Mouse (Mus musculus) MEL (cell line): ENCODE measurements around the gene Ccdc120. TPM values are rescaled to one million over a fixed set of nuclear protein-coding genes. Genes with fewer than 3 reads are reported as not detected.

ENCODE experiments used
- DNase-seq: peaks from one replicate; pipeline ENCODE4 v3.0.0; 2011; ENCODE audit warnings: low read depth, low spot score
- H3K27ac ChIP-seq: 2 replicates; pipeline ENCODE4 v1.5.1; 2012; ENCODE audit warnings: low read depth, mild to moderate bottlenecking, control low read depth, low read length, moderate library complexity; ENCODE audit not compliant: control insufficient read depth
- H3K27me3 ChIP-seq, 2 experiments: fragments of 150-350 bp in 1 of 2; sonication (generic) in 1 of 2; 2 replicates each; pipeline ENCODE4 v1.6.1; 2012; ENCODE audit warnings: low read length in 2 of 2, mild to moderate bottlenecking in 2 of 2, improper control_type of control experiment in 1 of 2, moderate library complexity in 1 of 2; ENCODE audit not compliant: insufficient read depth in 2 of 2, control insufficient read depth in 1 of 2
- H3K36me3 ChIP-seq, 2 experiments: 2 replicates each; pipeline ENCODE4 v1.6.1; 2012 to 2014; ENCODE audit warnings: low read length in 2 of 2, improper control_type of control experiment in 1 of 2, inconsistent platforms in 1 of 2, mild to moderate bottlenecking in 1 of 2; ENCODE audit not compliant: insufficient read depth in 2 of 2, control insufficient read depth in 1 of 2
- H3K4me1 ChIP-seq, 2 experiments: fragments of 150-350 bp in 1 of 2; sonication (generic) in 1 of 2; 2 replicates each; pipeline ENCODE4 v1.6.1; 2012; ENCODE audit warnings: low read length in 2 of 2, improper control_type of control experiment in 1 of 2, mild to moderate bottlenecking in 1 of 2; ENCODE audit not compliant: insufficient read depth in 2 of 2, control insufficient read depth in 1 of 2
- H3K4me3 ChIP-seq, 2 experiments: fragments of 150-350 bp in 1 of 2; sonication (generic) in 1 of 2; 2 replicates each; pipeline ENCODE4 v1.5.1; 2012; ENCODE audit warnings: low read depth in 2 of 2, low read length in 2 of 2, mild to moderate bottlenecking in 2 of 2, moderate library complexity in 2 of 2, control low read depth in 1 of 2, improper control_type of control experiment in 1 of 2; ENCODE audit not compliant: control insufficient read depth in 1 of 2, insufficient read depth in 1 of 2
- H3K79me2 ChIP-seq: 2 replicates; pipeline ENCODE4 v1.6.1; 2012; ENCODE audit warnings: mild to moderate bottlenecking, low read length, moderate library complexity; ENCODE audit not compliant: control insufficient read depth, poor library complexity, insufficient read depth
- H3K9ac ChIP-seq: 2 replicates; pipeline ENCODE4 v1.6.1; 2012; ENCODE audit warnings: low read depth, mild to moderate bottlenecking, control low read depth, low read length, moderate library complexity; ENCODE audit not compliant: control insufficient read depth, poor library complexity, severe bottlenecking
- H3K9me3 ChIP-seq: fragments of 150-350 bp; sonication (generic); replicated peaks from 2 replicates; pipeline ENCODE4 v1.6.1; 2012; ENCODE audit warnings: mild to moderate bottlenecking, low read length, improper control_type of control experiment, moderate library complexity; ENCODE audit not compliant: insufficient read depth
- CTCF ChIP-seq, 3 experiments: IDR thresholded peaks in 2 of 3; conservative IDR thresholded peaks in 1 of 3; 2 replicates each; pipeline ENCODE4 v1.5.1; 2011 to 2012; ENCODE audit warnings: low read length in 3 of 3, low read depth in 2 of 3, mild to moderate bottlenecking in 2 of 3, improper control_type of control experiment in 1 of 3, inconsistent platforms in 1 of 3, mixed read lengths in 1 of 3, moderate library complexity in 1 of 3; ENCODE audit not compliant: control insufficient read depth in 1 of 3, insufficient read depth in 1 of 3, poor library complexity in 1 of 3, severe bottlenecking in 1 of 3
- ETS1 ChIP-seq: IDR thresholded peaks from 2 replicates; pipeline ENCODE4 v1.6.1; 2012; ENCODE audit warnings: low read depth, mild to moderate bottlenecking, inconsistent platforms, low read length, improper control_type of control experiment, moderate library complexity
- GABPA ChIP-seq: IDR thresholded peaks from 2 replicates; pipeline ENCODE4 v1.6.1; 2012; ENCODE audit warnings: low read depth, mild to moderate bottlenecking, inconsistent platforms, low read length, improper control_type of control experiment, moderate library complexity
- GATA1 ChIP-seq: IDR thresholded peaks from 2 replicates; pipeline ENCODE4 v1.6.1; 2011; ENCODE audit warnings: low read depth, low read length, improper control_type of control experiment
- JUND ChIP-seq: IDR thresholded peaks from 2 replicates; pipeline ENCODE4 v1.6.1; 2011; ENCODE audit warnings: low read depth, mild to moderate bottlenecking, improper control_type of control experiment, low read length
- MAX ChIP-seq: IDR thresholded peaks from 2 replicates; pipeline ENCODE4 v1.6.1; 2011; ENCODE audit warnings: low read length, improper control_type of control experiment
- MAZ ChIP-seq: IDR thresholded peaks from 2 replicates; pipeline ENCODE4 v1.6.1; 2012; ENCODE audit warnings: low read depth, mild to moderate bottlenecking, inconsistent platforms, low read length, improper control_type of control experiment
- MXI1 ChIP-seq: IDR thresholded peaks from 2 replicates; pipeline ENCODE4 v1.6.1; 2011; ENCODE audit warnings: mild to moderate bottlenecking, low read depth, low read length, improper control_type of control experiment
- NRF1 ChIP-seq: IDR thresholded peaks from 2 replicates; pipeline ENCODE4 v1.6.1; 2014; ENCODE audit warnings: low read depth, mild to moderate bottlenecking, inconsistent platforms, low read length, improper control_type of control experiment, moderate library complexity; ENCODE audit not compliant: poor library complexity, insufficient read depth, severe bottlenecking
- POLR2AphosphoS5 ChIP-seq: IDR thresholded peaks from 2 replicates; pipeline ENCODE4 v1.6.1; 2012; ENCODE audit warnings: low read depth, borderline replicate concordance, mild to moderate bottlenecking, inconsistent platforms, low read length, moderate library complexity, mixed read lengths
- RAD21 ChIP-seq: IDR thresholded peaks from 2 replicates; pipeline ENCODE4 v1.6.1; 2011; ENCODE audit warnings: mild to moderate bottlenecking, low read depth, low read length, improper control_type of control experiment
- SIN3A ChIP-seq: IDR thresholded peaks from 2 replicates; pipeline ENCODE4 v1.6.1; 2012; ENCODE audit warnings: low read length, improper control_type of control experiment, inconsistent platforms
- SMC3 ChIP-seq: IDR thresholded peaks from 2 replicates; pipeline ENCODE4 v1.6.1; 2011; ENCODE audit warnings: low read depth, low read length, improper control_type of control experiment
- TBP ChIP-seq: IDR thresholded peaks from 2 replicates; pipeline ENCODE4 v1.8.0; 2011; ENCODE audit warnings: low read depth, low read length, improper control_type of control experiment
- TCF12 ChIP-seq: IDR thresholded peaks from 2 replicates; pipeline ENCODE4 v1.6.1; 2014; ENCODE audit warnings: low read depth, mild to moderate bottlenecking, inconsistent platforms, low read length, improper control_type of control experiment, moderate library complexity
- UBTF ChIP-seq: IDR thresholded peaks from 2 replicates; pipeline ENCODE4 v1.6.1; 2012; ENCODE audit warnings: low read depth, mild to moderate bottlenecking, inconsistent platforms, low read length, improper control_type of control experiment, moderate library complexity, borderline replicate concordance; ENCODE audit not compliant: insufficient read depth
- USF1 ChIP-seq: IDR thresholded peaks from 2 replicates; pipeline ENCODE4 v1.6.1; 2014; ENCODE audit warnings: low read depth, mild to moderate bottlenecking, inconsistent platforms, low read length, improper control_type of control experiment, moderate library complexity
- USF2 ChIP-seq, 2 experiments: IDR thresholded peaks; 2 replicates each; pipeline ENCODE4 v1.6.1; 2011 to 2012; ENCODE audit warnings: improper control_type of control experiment in 2 of 2, low read length in 2 of 2, borderline replicate concordance in 1 of 2, inconsistent platforms in 1 of 2, low read depth in 1 of 2, mild to moderate bottlenecking in 1 of 2; ENCODE audit not compliant: insufficient read depth in 1 of 2
- ZC3H11A ChIP-seq: IDR thresholded peaks from 2 replicates; pipeline ENCODE4 v1.6.1; 2012; ENCODE audit warnings: low read depth, mild to moderate bottlenecking, inconsistent platforms, low read length, improper control_type of control experiment
- ZMIZ1 ChIP-seq: IDR thresholded peaks from 2 replicates; pipeline ENCODE4 v1.6.1; 2012; ENCODE audit warnings: low read depth, mild to moderate bottlenecking, inconsistent platforms, low read length, improper control_type of control experiment, moderate library complexity
- polyA plus RNA-seq, 2 experiments: library from polyadenylated mRNA; stranded (reverse) in 1 of 2; unstranded in 1 of 2; fragments of >175 nt in 1 of 2; fragments of >200 nt in 1 of 2; gene quantifications; 2 replicates each; pipeline versions ENCODE4 v1.2.1 to v1.2.4; 2012; ENCODE audit warnings: low replicate concordance in 2 of 2, low read depth in 1 of 2; ENCODE audit not compliant: insufficient read length in 2 of 2, insufficient read depth in 1 of 2, missing spikeins in 1 of 2
- total RNA-seq: library from RNA; depleted of rRNA; stranded (reverse); fragments of 300-350 nt; gene quantifications from 2 replicates; pipeline ENCODE4 v1.2.3, GENCODE M21; 2012

The Ccdc120 gene
- total and polyA plus RNA-seq, 3 experiments: 3.9 to 12.2 TPM; not detected in 1

DNA sequence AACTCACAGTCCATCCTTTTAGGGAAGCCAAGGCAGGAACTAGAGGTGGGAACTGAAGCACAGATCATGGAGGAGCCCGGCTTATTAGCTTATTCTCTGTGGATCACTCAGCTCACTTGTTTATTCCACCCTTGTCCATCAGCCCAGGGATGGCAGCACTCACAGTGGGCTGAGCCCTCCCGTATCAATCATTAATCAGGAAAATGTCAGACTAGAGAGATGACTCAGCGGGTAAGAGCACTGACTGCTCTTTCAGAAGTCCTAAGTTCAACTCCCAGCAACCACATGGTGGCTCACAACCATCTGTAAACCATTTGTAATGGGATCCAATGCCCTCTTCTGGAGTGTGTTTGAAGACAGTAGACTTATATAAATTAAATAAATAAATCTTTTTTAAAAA lies 46.6 kb upstream of the Ccdc120 start:
- Histone ChIP-seq H3K4me1 (peaks cover 0 to 4% of the 10 kb centered on the region in 2 experiments; a peak in 2 of 4 replicates), H3K9me3 (no peaks in the 10 kb centered on the region), H3K9ac (no peak overlapping the region), H3K27ac (no peak overlapping the region), H3K36me3 (peaks cover 6 to 7% of the 10 kb centered on the region in 2 experiments), H3K79me2 (no peaks in the 10 kb centered on the region; the same call in 1 of the 2 replicates), H3K4me3 (no peak overlapping the region), H3K27me3 (no peaks in the 10 kb centered on the region)
- TF ChIP-seq USF2 (IDR thresholded peaks at IDR 0.05; ENCODE audit: borderline replicate concordance in 1 of 2, insufficient read depth in 1 of 2, low read depth in 1 of 2, low read length in 2 of 2) (no peak), GATA1 (no peak), MAX (no peak), TBP (no peak), NRF1 (no peak), USF1 (no peak), MXI1 (no peak), ZMIZ1 (no peak), ZC3H11A (no peak), SMC3 (no peak), UBTF (no peak), TCF12 (no peak), GABPA (no peak), MAZ (no peak), CTCF (IDR thresholded peaks at IDR 0.05 in 2 of 3, conservative IDR thresholded peaks at IDR 0.05 in 1 of 3; ENCODE audit: control insufficient read depth in 1 of 3, insufficient read depth in 1 of 3, low read depth in 2 of 3, low read length in 3 of 3, poor library complexity in 1 of 3, severe bottlenecking in 1 of 3) (no peak), JUND (no peak), ETS1 (no peak), POLR2AphosphoS5 (no peak)
- no peak for DNase-seq

DNA sequence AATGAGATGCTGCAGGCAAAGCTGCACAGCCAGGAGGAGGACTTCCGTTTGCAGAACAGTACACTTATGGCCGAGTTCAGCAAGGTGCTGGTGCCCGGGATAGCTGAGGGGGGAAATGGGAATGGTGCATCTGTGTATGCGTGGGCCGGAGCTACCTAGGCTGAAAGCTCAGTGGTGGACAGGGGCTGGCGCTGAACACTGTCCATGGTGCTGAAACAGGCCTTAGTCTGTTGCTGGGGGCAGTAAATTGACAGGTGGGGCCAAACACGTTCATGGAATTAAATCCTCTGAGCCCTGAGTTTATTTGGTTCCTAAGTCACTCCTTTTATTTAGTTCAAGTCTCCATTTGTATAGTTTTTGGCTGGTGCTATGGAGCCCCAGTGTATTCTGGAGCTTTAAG lies 44.3 kb upstream of the Ccdc120 start:
- Histone ChIP-seq H3K27ac (no peak overlapping the region), H3K4me3 (no peak overlapping the region), H3K27me3 (no peaks in the 10 kb centered on the region), H3K79me2 (peaks cover 10% of the 10 kb centered on the region), H3K36me3 (peaks cover 0 to 12% of the 10 kb centered on the region in 2 experiments; a peak in 3 of 4 replicates), H3K9ac (no peak overlapping the region), H3K4me1 (peaks cover 0 to 9% of the 10 kb centered on the region in 2 experiments; a peak in 1 of 4 replicates), H3K9me3 (no peaks in the 10 kb centered on the region)
- peak; percentile 69 for DNase-seq
- TF ChIP-seq GATA1 (no peak), RAD21 (no peak), SIN3A (peak; percentile 89), MXI1 (peak; percentile 73), POLR2AphosphoS5 (no peak)
